Mouse (Mus musculus) bone marrow macrophage, adult 2 months (primary cell): ENCODE results near the gene 9830107B12Rik.
A peak's percentile ranks its signal among the peaks of the same experiment; 100 is the strongest.

ENCODE experiments used
- CTCF ChIP-seq: IDR thresholded peaks from 2 replicates; pipeline ENCODE4 v1.5.1; 2012; ENCODE audit warnings: low read depth, mild to moderate bottlenecking, low read length, moderate library complexity
- POLR2A ChIP-seq: IDR thresholded peaks from 2 replicates; pipeline ENCODE4 v1.6.1; 2012; ENCODE audit warnings: mild to moderate bottlenecking, low read depth, low read length, borderline replicate concordance

DNA sequence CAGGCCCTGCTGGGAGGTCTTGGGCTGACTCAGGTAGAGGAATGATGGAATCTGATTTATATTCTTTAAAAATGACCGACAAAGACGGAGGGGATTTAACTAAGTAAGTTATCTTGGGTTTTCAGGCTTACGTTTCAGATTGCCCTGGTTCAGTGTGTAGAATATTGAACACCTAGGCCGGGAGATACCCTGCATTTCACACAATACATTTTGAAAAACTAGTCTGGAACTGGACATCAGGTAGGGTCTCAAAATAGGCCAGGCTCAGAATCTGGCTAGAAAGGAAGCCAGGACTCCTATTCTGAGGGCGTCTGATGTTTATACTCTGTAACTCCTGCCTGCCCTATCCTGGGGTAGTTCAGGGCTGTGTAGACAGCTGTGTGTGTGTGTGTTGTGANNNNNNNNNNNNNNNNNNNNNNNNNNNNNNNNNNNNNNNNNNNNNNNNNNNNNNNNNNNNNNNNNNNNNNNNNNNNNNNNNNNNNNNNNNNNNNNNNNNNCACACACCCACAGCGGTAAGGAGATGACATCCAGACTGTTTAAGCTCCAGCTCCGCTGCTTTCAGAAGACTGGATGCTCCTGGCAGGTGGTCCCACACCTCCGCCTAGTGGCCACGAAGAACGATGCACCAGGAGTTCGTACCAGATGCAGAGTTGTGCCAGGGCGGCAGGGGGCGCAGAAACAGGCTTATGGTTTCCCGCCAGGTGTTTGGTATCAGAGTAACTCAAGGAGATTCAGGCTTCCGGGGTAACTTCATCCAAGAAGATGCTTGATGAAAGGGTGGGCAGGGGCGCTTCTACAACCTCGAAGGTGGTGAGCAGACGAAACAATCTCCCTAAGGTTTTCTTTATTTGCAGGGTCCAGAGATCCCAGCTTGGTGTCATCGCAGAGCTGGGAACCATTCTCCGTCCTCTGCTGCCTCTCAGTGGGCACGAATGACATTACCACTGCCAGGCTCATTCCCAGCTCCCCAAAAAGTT is 45.3 kb downstream of the 9830107B12Rik start:
- peak; percentile 97 for TF ChIP-seq CTCF
- TF ChIP-seq POLR2A: no peak
